Mouse (Mus musculus): ENCODE results near the gene Atl1. TPM values are rescaled to one million over a fixed set of nuclear protein-coding genes. Genes with fewer than 3 reads are reported as not detected.

Gene Atl1
- polyA plus RNA-seq, 1 experiment from 2014 or later, result 1.5 TPM

Other genes starting within 250 kb of the Atl1 start
- 3.1 and 3.4 TPM in 2 replicates for gene Sos2, start 210.8 kb upstream of the Atl1 start, polyA plus RNA-seq (2015; fragmentation: Nextera tagmentation; extraction: Ambion mirVana)
- 15.5 and 18.6 TPM in 2 replicates for gene L2hgdh, start 167.7 kb upstream of the Atl1 start, polyA plus RNA-seq (2015; fragmentation: Nextera tagmentation; extraction: Ambion mirVana)
- gene Atp5s, start 167.7 kb upstream of the Atl1 start, polyA plus RNA-seq (2015; fragmentation: Nextera tagmentation; extraction: Ambion mirVana), result 21.1 and 21.2 TPM in 2 replicates
- 1.3 and 1.8 TPM in 2 replicates for gene Cdkl1, start 101.3 kb upstream of the Atl1 start, polyA plus RNA-seq (2015; fragmentation: Nextera tagmentation; extraction: Ambion mirVana)
- gene Map4k5, start 586 bp downstream of the Atl1 start, polyA plus RNA-seq (2015; fragmentation: Nextera tagmentation; extraction: Ambion mirVana), result 20.7 and 25.4 TPM in 2 replicates
- gene Sav1, start 94.4 kb downstream of the Atl1 start, polyA plus RNA-seq (2015; fragmentation: Nextera tagmentation; extraction: Ambion mirVana), result 4.1 and 4.5 TPM in 2 replicates
- gene Nin, start 221.1 kb downstream of the Atl1 start, polyA plus RNA-seq (2015; fragmentation: Nextera tagmentation; extraction: Ambion mirVana), result 2.2 and 2.6 TPM in 2 replicates

Data from liver, embryonic 13.5 days (tissue).